Mouse (Mus musculus) MEL (cell line): ENCODE results near the gene Vps26b. TPM values are rescaled to one million over a fixed set of nuclear protein-coding genes. Genes with fewer than 3 reads are reported as not detected.

Source experiments
- DNase-seq: peaks from one replicate; pipeline ENCODE4 v3.0.0; 2011; ENCODE audit warnings: low read depth, low spot score
- H3K27ac ChIP-seq: 2 replicates; pipeline ENCODE4 v1.5.1; 2012; ENCODE audit warnings: low read depth, mild to moderate bottlenecking, control low read depth, low read length, moderate library complexity; ENCODE audit not compliant: control insufficient read depth
- H3K27me3 ChIP-seq, 2 experiments: fragments of 150-350 bp in 1 of 2; sonication (generic) in 1 of 2; 2 replicates each; pipeline ENCODE4 v1.6.1; 2012; ENCODE audit warnings: low read length in 2 of 2, mild to moderate bottlenecking in 2 of 2, improper control_type of control experiment in 1 of 2, moderate library complexity in 1 of 2; ENCODE audit not compliant: insufficient read depth in 2 of 2, control insufficient read depth in 1 of 2
- H3K36me3 ChIP-seq, 2 experiments: 2 replicates each; pipeline ENCODE4 v1.6.1; 2012 to 2014; ENCODE audit warnings: low read length in 2 of 2, improper control_type of control experiment in 1 of 2, inconsistent platforms in 1 of 2, mild to moderate bottlenecking in 1 of 2; ENCODE audit not compliant: insufficient read depth in 2 of 2, control insufficient read depth in 1 of 2
- H3K4me1 ChIP-seq, 2 experiments: fragments of 150-350 bp in 1 of 2; sonication (generic) in 1 of 2; 2 replicates each; pipeline ENCODE4 v1.6.1; 2012; ENCODE audit warnings: low read length in 2 of 2, improper control_type of control experiment in 1 of 2, mild to moderate bottlenecking in 1 of 2; ENCODE audit not compliant: insufficient read depth in 2 of 2, control insufficient read depth in 1 of 2
- H3K4me3 ChIP-seq, 2 experiments: fragments of 150-350 bp in 1 of 2; sonication (generic) in 1 of 2; 2 replicates each; pipeline ENCODE4 v1.5.1; 2012; ENCODE audit warnings: low read depth in 2 of 2, low read length in 2 of 2, mild to moderate bottlenecking in 2 of 2, moderate library complexity in 2 of 2, control low read depth in 1 of 2, improper control_type of control experiment in 1 of 2; ENCODE audit not compliant: control insufficient read depth in 1 of 2, insufficient read depth in 1 of 2
- H3K79me2 ChIP-seq: 2 replicates; pipeline ENCODE4 v1.6.1; 2012; ENCODE audit warnings: mild to moderate bottlenecking, low read length, moderate library complexity; ENCODE audit not compliant: control insufficient read depth, poor library complexity, insufficient read depth
- H3K9ac ChIP-seq: 2 replicates; pipeline ENCODE4 v1.6.1; 2012; ENCODE audit warnings: low read depth, mild to moderate bottlenecking, control low read depth, low read length, moderate library complexity; ENCODE audit not compliant: control insufficient read depth, poor library complexity, severe bottlenecking
- H3K9me3 ChIP-seq: fragments of 150-350 bp; sonication (generic); replicated peaks from 2 replicates; pipeline ENCODE4 v1.6.1; 2012; ENCODE audit warnings: mild to moderate bottlenecking, low read length, improper control_type of control experiment, moderate library complexity; ENCODE audit not compliant: insufficient read depth
- CHD1 ChIP-seq: IDR thresholded peaks from 2 replicates; pipeline ENCODE4 v1.6.1; 2012; ENCODE audit warnings: low read depth, mild to moderate bottlenecking, inconsistent platforms, low read length, improper control_type of control experiment
- CTCF ChIP-seq, 3 experiments: IDR thresholded peaks in 2 of 3; conservative IDR thresholded peaks in 1 of 3; 2 replicates each; pipeline ENCODE4 v1.5.1; 2011 to 2012; ENCODE audit warnings: low read length in 3 of 3, low read depth in 2 of 3, mild to moderate bottlenecking in 2 of 3, improper control_type of control experiment in 1 of 3, inconsistent platforms in 1 of 3, mixed read lengths in 1 of 3, moderate library complexity in 1 of 3; ENCODE audit not compliant: control insufficient read depth in 1 of 3, insufficient read depth in 1 of 3, poor library complexity in 1 of 3, severe bottlenecking in 1 of 3
- E2F4 ChIP-seq: IDR thresholded peaks from 2 replicates; pipeline ENCODE4 v1.6.1; 2011; ENCODE audit warnings: low read depth, low read length, improper control_type of control experiment, borderline replicate concordance
- ELF1 ChIP-seq: IDR thresholded peaks from 2 replicates; pipeline ENCODE4 v1.6.1; 2014; ENCODE audit warnings: low read depth, mild to moderate bottlenecking, inconsistent platforms, low read length, improper control_type of control experiment, moderate library complexity
- EP300 ChIP-seq, 2 experiments: IDR thresholded peaks; 2 replicates each; pipeline ENCODE4 v1.6.1; 2011; ENCODE audit warnings: improper control_type of control experiment in 2 of 2, low read length in 2 of 2, low read depth in 1 of 2, mild to moderate bottlenecking in 1 of 2
- ETS1 ChIP-seq: IDR thresholded peaks from 2 replicates; pipeline ENCODE4 v1.6.1; 2012; ENCODE audit warnings: low read depth, mild to moderate bottlenecking, inconsistent platforms, low read length, improper control_type of control experiment, moderate library complexity
- GABPA ChIP-seq: IDR thresholded peaks from 2 replicates; pipeline ENCODE4 v1.6.1; 2012; ENCODE audit warnings: low read depth, mild to moderate bottlenecking, inconsistent platforms, low read length, improper control_type of control experiment, moderate library complexity
- HCFC1 ChIP-seq: IDR thresholded peaks from 2 replicates; pipeline ENCODE4 v1.6.1; 2012; ENCODE audit warnings: low read depth, mild to moderate bottlenecking, inconsistent platforms, low read length, improper control_type of control experiment, moderate library complexity
- JUND ChIP-seq: IDR thresholded peaks from 2 replicates; pipeline ENCODE4 v1.6.1; 2011; ENCODE audit warnings: low read depth, mild to moderate bottlenecking, improper control_type of control experiment, low read length
- KAT2A ChIP-seq: conservative IDR thresholded peaks from 2 replicates; pipeline ENCODE4 v1.6.1; 2012; ENCODE audit warnings: low read depth, low read length, improper control_type of control experiment, inconsistent platforms
- MAFK ChIP-seq: IDR thresholded peaks from 2 replicates; pipeline ENCODE4 v1.6.1; 2011; ENCODE audit warnings: low read depth, mild to moderate bottlenecking, low read length, improper control_type of control experiment, borderline replicate concordance
- MAX ChIP-seq: IDR thresholded peaks from 2 replicates; pipeline ENCODE4 v1.6.1; 2011; ENCODE audit warnings: low read length, improper control_type of control experiment
- MEF2A ChIP-seq: IDR thresholded peaks from 2 replicates; pipeline ENCODE4 v1.6.1; 2014; ENCODE audit warnings: low read depth, mild to moderate bottlenecking, inconsistent platforms, low read length, improper control_type of control experiment; ENCODE audit not compliant: poor library complexity, insufficient replicate concordance, severe bottlenecking; ENCODE audit errors: extremely low read depth
- MXI1 ChIP-seq: IDR thresholded peaks from 2 replicates; pipeline ENCODE4 v1.6.1; 2011; ENCODE audit warnings: mild to moderate bottlenecking, low read depth, low read length, improper control_type of control experiment
- MYC ChIP-seq: IDR thresholded peaks from 2 replicates; pipeline ENCODE4 v1.6.1; 2011; ENCODE audit warnings: low read depth, mild to moderate bottlenecking, low read length, improper control_type of control experiment, moderate library complexity
- NELFE ChIP-seq: IDR thresholded peaks from 2 replicates; pipeline ENCODE4 v1.6.1; 2011; ENCODE audit warnings: low read depth, low read length, improper control_type of control experiment
- NRF1 ChIP-seq: IDR thresholded peaks from 2 replicates; pipeline ENCODE4 v1.6.1; 2014; ENCODE audit warnings: low read depth, mild to moderate bottlenecking, inconsistent platforms, low read length, improper control_type of control experiment, moderate library complexity; ENCODE audit not compliant: poor library complexity, insufficient read depth, severe bottlenecking
- POLR2A ChIP-seq, 2 experiments: IDR thresholded peaks; 2 replicates each; pipeline ENCODE4 v1.6.1; 2011 to 2012; ENCODE audit warnings: low read length in 2 of 2, mild to moderate bottlenecking in 2 of 2, control low read depth in 1 of 2, improper control_type of control experiment in 1 of 2, low read depth in 1 of 2, moderate library complexity in 1 of 2; ENCODE audit not compliant: control insufficient read depth in 1 of 2, insufficient read depth in 1 of 2, poor library complexity in 1 of 2
- POLR2AphosphoS5 ChIP-seq: IDR thresholded peaks from 2 replicates; pipeline ENCODE4 v1.6.1; 2012; ENCODE audit warnings: low read depth, borderline replicate concordance, mild to moderate bottlenecking, inconsistent platforms, low read length, moderate library complexity, mixed read lengths
- RAD21 ChIP-seq: IDR thresholded peaks from 2 replicates; pipeline ENCODE4 v1.6.1; 2011; ENCODE audit warnings: mild to moderate bottlenecking, low read depth, low read length, improper control_type of control experiment
- RCOR1 ChIP-seq: IDR thresholded peaks from 2 replicates; pipeline ENCODE4 v1.6.1; 2012; ENCODE audit warnings: low read depth, mild to moderate bottlenecking, inconsistent platforms, low read length, improper control_type of control experiment
- SIN3A ChIP-seq: IDR thresholded peaks from 2 replicates; pipeline ENCODE4 v1.6.1; 2012; ENCODE audit warnings: low read length, improper control_type of control experiment, inconsistent platforms
- TBP ChIP-seq: IDR thresholded peaks from 2 replicates; pipeline ENCODE4 v1.8.0; 2011; ENCODE audit warnings: low read depth, low read length, improper control_type of control experiment
- TCF12 ChIP-seq: IDR thresholded peaks from 2 replicates; pipeline ENCODE4 v1.6.1; 2014; ENCODE audit warnings: low read depth, mild to moderate bottlenecking, inconsistent platforms, low read length, improper control_type of control experiment, moderate library complexity
- ZC3H11A ChIP-seq: IDR thresholded peaks from 2 replicates; pipeline ENCODE4 v1.6.1; 2012; ENCODE audit warnings: low read depth, mild to moderate bottlenecking, inconsistent platforms, low read length, improper control_type of control experiment
- ZKSCAN1 ChIP-seq: IDR thresholded peaks from 2 replicates; pipeline ENCODE4 v1.6.1; 2012; ENCODE audit warnings: low read depth, mild to moderate bottlenecking, inconsistent platforms, low read length, improper control_type of control experiment, moderate library complexity
- ZNF384 ChIP-seq: IDR thresholded peaks from 2 replicates; pipeline ENCODE4 v1.6.1; 2012; ENCODE audit warnings: low read depth, mild to moderate bottlenecking, inconsistent platforms, low read length, improper control_type of control experiment
- polyA plus RNA-seq, 2 experiments: library from polyadenylated mRNA; stranded (reverse) in 1 of 2; unstranded in 1 of 2; fragments of >175 nt in 1 of 2; fragments of >200 nt in 1 of 2; gene quantifications; 2 replicates each; pipeline versions ENCODE4 v1.2.1 to v1.2.4; 2012; ENCODE audit warnings: low replicate concordance in 2 of 2, low read depth in 1 of 2; ENCODE audit not compliant: insufficient read length in 2 of 2, insufficient read depth in 1 of 2, missing spikeins in 1 of 2
- total RNA-seq: library from RNA; depleted of rRNA; stranded (reverse); fragments of 300-350 nt; gene quantifications from 2 replicates; pipeline ENCODE4 v1.2.3, GENCODE M21; 2012

Gene Vps26b
- total and polyA plus RNA-seq, 3 experiments = 36.1 to 36.4 TPM; not detected in 1

DNA sequence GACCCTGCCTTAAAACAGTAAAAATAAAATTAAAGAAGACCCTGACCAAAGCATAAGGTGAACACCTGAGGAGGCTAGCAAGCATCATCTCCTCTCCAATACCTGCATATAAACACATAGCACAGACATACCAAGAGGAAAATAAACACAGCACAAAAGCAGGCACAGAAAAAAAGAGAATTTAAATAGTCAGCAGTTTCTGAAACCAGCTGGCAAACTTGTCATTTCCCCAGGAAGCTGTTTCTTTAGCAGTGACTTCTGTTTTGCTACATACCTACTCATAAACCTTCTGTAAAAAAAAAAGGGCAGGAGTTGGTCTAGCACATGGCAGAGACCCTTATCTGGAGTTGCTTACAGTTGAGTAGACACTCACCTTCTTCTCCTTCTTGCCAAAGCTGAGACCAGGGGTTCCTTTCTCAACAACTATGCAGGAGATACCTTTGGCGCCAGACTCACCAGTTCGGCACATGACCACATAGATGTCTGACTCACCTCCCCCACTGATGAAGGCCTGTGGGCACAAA is 44.7 kb downstream of the Vps26b start:
- DNase-seq = peak; percentile 17
- Histone ChIP-seq H3K9me3 (no peaks in the 10 kb centered on the region), H3K9ac (no peak overlapping the region), H3K27ac (no peak overlapping the region)
- TF ChIP-seq RAD21 (no peak), MAX (no peak), MAFK (0 out of 2 replicates have a peak, but pooled peaks have one; percentile 55), ZKSCAN1 (no peak), ETS1 (peak; percentile 77), ZNF384 (peak; percentile 66; the same call in 1 of the 2 replicates), E2F4 (no peak), CTCF (IDR thresholded peaks at IDR 0.05 in 2 of 3, conservative IDR thresholded peaks at IDR 0.05 in 1 of 3; ENCODE audit: control insufficient read depth in 1 of 3, insufficient read depth in 1 of 3, low read depth in 2 of 3, low read length in 3 of 3, poor library complexity in 1 of 3, severe bottlenecking in 1 of 3) (no peak), POLR2AphosphoS5 (no peak), MXI1 (peak; percentile 47; the same call in 1 of the 2 replicates), ZC3H11A (no peak), TCF12 (no peak), ELF1 (no peak), MYC (peak; percentile 55; the same call in 1 of the 2 replicates), POLR2A (IDR thresholded peaks at IDR 0.05; ENCODE audit: control insufficient read depth in 1 of 2, insufficient read depth in 1 of 2, low read depth in 1 of 2, low read length in 2 of 2, poor library complexity in 1 of 2) (no peak), EP300 (IDR thresholded peaks at IDR 0.05; ENCODE audit: low read depth in 1 of 2, low read length in 2 of 2) (no peak), MEF2A (no peak), TBP (no peak), NELFE (no peak), HCFC1 (no peak), RCOR1 (no peak), JUND (no peak), KAT2A (no peak), SIN3A (peak; percentile 25; the same call in 1 of the 2 replicates), NRF1 (no peak), CHD1 (no peak), GABPA (no peak)
- TF ChIP-seq, all 39 proteins: peak for 6
- Histone ChIP-seq H3K27me3 (no peaks in the 10 kb centered on the region), H3K79me2 (no peaks in the 10 kb centered on the region), H3K4me3 (no peak overlapping the region), H3K4me1 (peaks cover 7 to 13% of the 10 kb centered on the region in 2 experiments), H3K36me3 (peaks cover 6 to 16% of the 10 kb centered on the region in 2 experiments)
